33 mouse cellular contexts compared by ENCODE assay signal in the genomic region with DNA sequence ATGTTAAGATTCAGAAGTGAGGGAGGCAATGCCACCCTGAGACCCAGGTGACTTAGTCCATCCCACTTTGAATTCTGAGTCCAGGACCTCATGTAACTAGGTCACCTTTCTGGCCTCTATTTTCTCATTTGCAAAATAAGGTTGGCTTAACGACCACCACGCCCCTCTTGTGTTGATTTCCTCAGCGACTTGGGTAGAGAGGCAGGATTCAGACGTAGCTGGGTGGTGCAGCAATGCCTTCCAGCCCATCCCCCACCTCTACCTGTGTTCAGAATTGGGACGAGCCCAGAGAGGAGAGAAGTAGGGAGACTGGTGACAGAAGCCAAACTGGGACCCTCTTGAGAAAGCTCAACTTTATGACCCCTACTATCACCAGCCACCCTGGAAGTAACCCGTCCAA. TPM values are rescaled to one million over a fixed set of nuclear protein-coding genes. Genes with fewer than 3 reads are reported as not detected.
"Had no signal": no experiment of that assay in that cellular context is flagged by ENCODE, and none has a peak within 500 bp of the region (broad histone marks: within the 10 kb centered on the region; RNA-seq: fewer than 3 reads in every experiment).

No protein-coding gene starts in this region.

- H3K27ac ChIP-seq: gastrocnemius, adult 2 months; heart, embryonic 10.5 days; heart, embryonic 13.5 days; heart, embryonic 15.5 days; kidney, embryonic 15.5 days; kidney, postnatal 0 days; limb, embryonic 13.5 days; limb, embryonic 15.5 days; liver, embryonic 12.5 days; liver, embryonic 14.5 days had no signal

- H3K9me3 ChIP-seq: heart, embryonic 15.5 days; hindbrain, embryonic 15.5 days; kidney, embryonic 15.5 days; limb, embryonic 15.5 days had no signal

- H3K9ac ChIP-seq: heart, embryonic 13.5 days; heart, embryonic 15.5 days; hindbrain, embryonic 13.5 days; hindbrain, embryonic 15.5 days; kidney, embryonic 15.5 days; limb, embryonic 13.5 days; limb, embryonic 15.5 days; liver, embryonic 12.5 days; liver, embryonic 14.5 days had no signal

- H3K36me3 ChIP-seq: heart, embryonic 10.5 days; heart, embryonic 13.5 days; heart, embryonic 15.5 days; hindbrain, embryonic 13.5 days; hindbrain, embryonic 15.5 days; kidney, embryonic 15.5 days; limb, embryonic 13.5 days; limb, embryonic 15.5 days had no signal

- DNase-seq: gastrocnemius, adult 2 months; gastrocnemius, postnatal 10 days; gastrocnemius, postnatal 25 days; heart, postnatal 36 days; kidney, adult 11 months; kidney, adult 2 months; kidney, adult 9 months; kidney, postnatal 14 days; kidney, postnatal 36 days; layer of hippocampus, adult 9-11 months; layer of hippocampus, postnatal 36 days; left cerebral cortex, postnatal 4 days had no signal

- ATAC-seq: hindbrain, postnatal 0 days; intestine, embryonic 16.5 days; liver, embryonic 12.5 days had no signal

- H3K27me3 ChIP-seq: heart, embryonic 13.5 days; heart, embryonic 15.5 days; hindbrain, embryonic 13.5 days; hindbrain, embryonic 15.5 days; kidney, embryonic 15.5 days; limb, embryonic 13.5 days; liver, embryonic 12.5 days had no signal

- H3K4me3 ChIP-seq: gastrocnemius, adult 2 months; heart, embryonic 10.5 days; heart, embryonic 13.5 days; heart, embryonic 15.5 days; hindbrain, embryonic 13.5 days; hindbrain, embryonic 15.5 days; kidney, embryonic 15.5 days; limb, embryonic 13.5 days; limb, embryonic 15.5 days; liver, embryonic 12.5 days had no signal

- H3K4me2 ChIP-seq: heart, embryonic 13.5 days; heart, embryonic 15.5 days; hindbrain, embryonic 13.5 days; hindbrain, embryonic 15.5 days; kidney, embryonic 15.5 days; limb, embryonic 13.5 days; limb, embryonic 15.5 days; liver, embryonic 12.5 days had no signal

RNA-seq across cellular contexts. Expression of gene Cd2, which starts 57.6 kb away (rescaled TPM):
- total RNA-seq: gastrocnemius, adult 2 months; granulocyte monocyte progenitor cell, adult 5-6 weeks; hindbrain, postnatal 0 days; layer of hippocampus, adult 18-20 months; layer of hippocampus, postnatal 14 days; layer of hippocampus, postnatal 36 days; left cerebral cortex, adult 18-20 months; left cerebral cortex, postnatal 10 days; left cerebral cortex, postnatal 25 days had no signal
- polyA plus RNA-seq: heart, embryonic 13.5 days; heart, postnatal 0 days; hindbrain, embryonic 13.5 days; hindbrain, embryonic 15.5 days; hindbrain, postnatal 0 days; kidney, embryonic 15.5 days; kidney, postnatal 0 days; limb, embryonic 11.5 days; limb, embryonic 13.5 days; limb, embryonic 15.5 days; liver, embryonic 12.5 days; liver, embryonic 14.5 days had no signal
